Mouse (Mus musculus): ENCODE data around the gene Ube2l6.

DNA sequence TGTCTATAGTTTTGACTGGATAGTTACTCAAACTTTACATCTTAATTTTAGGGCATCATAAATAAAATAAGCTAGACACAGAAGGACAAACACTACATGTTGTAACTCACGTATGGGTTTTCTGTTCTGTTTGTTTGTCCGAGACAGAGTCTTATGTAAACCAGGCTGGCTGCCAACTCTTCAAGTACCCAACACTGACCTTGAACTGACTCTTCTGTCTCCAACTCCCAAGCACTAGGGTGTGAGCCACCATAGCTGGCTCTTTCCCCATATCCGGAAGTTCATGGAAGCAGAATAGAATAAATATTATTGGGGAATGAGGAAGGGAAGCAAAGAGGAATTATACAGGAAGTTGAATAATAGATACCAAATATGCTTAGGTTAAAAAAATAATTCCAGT lies 6.1 kb upstream of the Ube2l6 start:
- no peak for TF ChIP-seq POLR2A (IDR thresholded peaks at IDR 0.05; ENCODE audit: borderline replicate concordance, extremely low read depth, insufficient read depth, insufficient read length, poor library complexity, severe bottlenecking)
- no peak for TF ChIP-seq CTCF (IDR thresholded peaks at IDR 0.05; ENCODE audit: borderline replicate concordance, extremely low read depth, insufficient read depth, insufficient read length)

Measured in brain, embryonic 14.5 days (tissue).